Mouse (Mus musculus) hindbrain, embryonic 13.5 days (tissue): ENCODE data around the gene Oxct1. TPM values are rescaled to one million over a fixed set of nuclear protein-coding genes. Genes with fewer than 3 reads are reported as not detected.
A peak's percentile ranks its signal among the peaks of the same experiment; 100 is the strongest.

Source experiments
- ATAC-seq: fragments of 200-750 bp; cut with Nextera tagmentation; 2 replicates; pipeline ENCODE4 v1.8.0; 2017; ENCODE audit warnings: moderate TSS enrichment; ENCODE audit not compliant: low FRiP score
- H3K27ac ChIP-seq: fragments of 300-500 bp; sonication (generic); 2 replicates; pipeline ENCODE4 v1.5.1; 2015; ENCODE audit warnings: inconsistent platforms, mild to moderate bottlenecking, moderate library complexity
- H3K27me3 ChIP-seq: fragments of 300-500 bp; sonication (generic); 2 replicates; pipeline ENCODE4 v1.6.1; 2015; ENCODE audit warnings: mild to moderate bottlenecking, inconsistent platforms
- H3K36me3 ChIP-seq: fragments of 300-500 bp; sonication (generic); 2 replicates; pipeline ENCODE4 v1.6.1; 2015; ENCODE audit warnings: mild to moderate bottlenecking, inconsistent platforms
- H3K4me1 ChIP-seq: fragments of 300-500 bp; sonication (generic); replicated peaks from 2 replicates; pipeline ENCODE4 v1.6.1; 2015; ENCODE audit warnings: inconsistent platforms
- H3K4me2 ChIP-seq: fragments of 300-500 bp; sonication (generic); 2 replicates; pipeline ENCODE4 v1.6.1; 2015; ENCODE audit warnings: inconsistent platforms, mild to moderate bottlenecking, moderate library complexity
- H3K4me3 ChIP-seq: fragments of 300-500 bp; sonication (generic); 2 replicates; pipeline ENCODE4 v1.5.1; 2015; ENCODE audit warnings: mild to moderate bottlenecking, inconsistent platforms
- H3K9ac ChIP-seq: fragments of 300-500 bp; sonication (generic); 2 replicates; pipeline ENCODE4 v1.6.1; 2015; ENCODE audit warnings: mild to moderate bottlenecking, inconsistent platforms
- H3K9me3 ChIP-seq: fragments of 300-500 bp; sonication (generic); 2 replicates; pipeline ENCODE4 v1.6.1; 2016; ENCODE audit warnings: inconsistent platforms
- WGBS: fragments of 180-500 bp; shearing (Covaris S2); methylation state at CpG from one replicate; pipeline ENCODE4 v1.1.7; 2015; 5-methylcytosine and 5-hydroxymethylcytosine counted together
- polyA plus RNA-seq: library from polyadenylated mRNA; unstranded; fragments of >200 nt; fragmentation: Nextera tagmentation; extraction: Ambion mirVana; gene quantifications from 2 replicates; pipeline ENCODE4 v1.2.1, GENCODE M21; 2015

Gene Oxct1
- polyA plus RNA-seq = 256 and 258 TPM in 2 replicates

DNA sequence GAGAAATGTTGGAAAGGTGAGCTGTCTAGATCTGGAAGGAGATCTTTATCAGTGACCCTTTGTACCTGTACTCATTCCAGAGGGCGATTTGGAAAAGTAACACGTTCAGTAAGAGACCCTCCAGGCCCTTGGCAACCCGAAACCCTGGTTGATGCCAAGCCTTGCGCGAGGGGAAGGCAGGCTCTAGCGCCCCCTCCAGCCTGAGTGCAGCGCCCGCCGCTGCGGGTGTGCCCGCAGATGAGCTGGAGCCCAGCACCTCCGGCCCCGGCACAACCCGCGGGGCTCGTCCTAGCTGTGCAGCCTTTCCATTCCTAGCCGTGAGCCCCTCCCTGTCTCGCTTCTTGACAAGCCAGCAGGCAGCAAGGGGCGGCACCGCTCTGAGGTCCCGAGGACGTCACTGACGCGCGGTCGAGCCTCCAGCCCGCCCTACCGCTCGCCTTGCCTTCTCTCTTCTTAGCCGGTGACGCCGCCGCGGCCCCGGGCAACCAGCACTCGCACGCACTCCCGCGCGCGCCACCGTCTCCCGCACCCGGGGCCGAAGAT is at the start of gene Oxct1:
TSS of gene Oxct1 (plus strand) at position 153 of the 543 bp plus-strand sequence.
- peak within 1 kb of the TSS; percentile 64 for H3K4me2 ChIP-seq
- H3K9ac ChIP-seq = peak within 1 kb of the TSS; percentile 89
- no peaks in the 10 kb centered on the region for H3K36me3 ChIP-seq
- WGBS = under 1% methylated on average over 45 of the region's 45 CpGs
- ATAC-seq = peak; percentile 97
- H3K4me3 ChIP-seq = peak within 1 kb of the TSS; percentile 87
- peak within 1 kb of the TSS; percentile 97 for H3K27ac ChIP-seq
- no peaks in the 10 kb centered on the region for H3K9me3 ChIP-seq
- peaks cover 21% of the 10 kb centered on the region for H3K4me1 ChIP-seq
- H3K27me3 ChIP-seq = no peaks in the 10 kb centered on the region

DNA sequence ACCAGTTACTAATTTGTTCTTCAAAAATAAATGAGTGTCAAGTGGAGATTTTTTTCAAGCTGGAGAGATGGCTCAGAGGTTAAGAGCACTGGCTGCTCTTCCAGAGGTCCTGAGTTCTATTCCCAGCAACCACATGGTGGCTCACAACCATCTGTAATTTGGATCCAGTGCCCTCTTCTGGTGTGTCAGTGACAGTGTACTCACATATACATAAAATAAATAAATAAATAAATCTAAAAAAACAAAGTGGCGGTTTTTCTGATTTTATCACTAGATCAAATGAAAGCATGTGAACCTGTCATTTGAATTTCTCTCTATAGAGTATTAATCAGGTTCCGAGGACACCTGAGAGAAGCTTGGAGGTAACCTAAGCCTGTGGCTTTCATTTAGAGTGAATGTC is 47.9 kb upstream of the Oxct1 start:
- peak; percentile 31; the same call in 1 of the 2 replicates for ATAC-seq
- no peak overlapping the region for H3K9ac ChIP-seq
- peak overlapping the region; percentile 67; the same call in 1 of the 2 replicates for H3K4me2 ChIP-seq
- H3K36me3 ChIP-seq = peaks cover 9% of the 10 kb centered on the region
- no peak overlapping the region for H3K4me3 ChIP-seq
- 88% methylated on average over 2 of the region's 2 CpGs for WGBS
- H3K27ac ChIP-seq = no peak overlapping the region
- no peaks in the 10 kb centered on the region for H3K9me3 ChIP-seq
- peaks cover 7% of the 10 kb centered on the region for H3K4me1 ChIP-seq
- no peaks in the 10 kb centered on the region for H3K27me3 ChIP-seq

GRCm38 (mm10) chr15:3979061-3979848 is 46.9 kb upstream of the Oxct1 start, which contains the start of gene Fbxo4:
TSS of gene Fbxo4 (minus strand) at chr15:3979573.
- Histone ChIP-seq H3K4me2 (peak within 1 kb of the TSS; percentile 67), H3K9me3 (no peaks in the 10 kb centered on the region), H3K4me3 (peak within 1 kb of the TSS; percentile 64), H3K27me3 (no peaks in the 10 kb centered on the region), H3K9ac (peak within 1 kb of the TSS; percentile 94), H3K4me1 (peaks cover 7% of the 10 kb centered on the region), H3K36me3 (peaks cover 9% of the 10 kb centered on the region), H3K27ac (peak within 1 kb of the TSS; percentile 97)
- 2% methylated on average over 57 of the region's 61 CpGs for WGBS
- ATAC-seq = peak; percentile 96

GRCm38 (mm10) chr15:3979871-3980270 is 46.3 kb upstream of the Oxct1 start:
- H3K4me2 ChIP-seq = peak overlapping the region; percentile 67
- H3K27ac ChIP-seq = peak overlapping the region; percentile 97
- peaks cover 7% of the 10 kb centered on the region for H3K4me1 ChIP-seq
- H3K4me3 ChIP-seq = peak overlapping the region; percentile 64
- WGBS = 92% methylated on average over 3 of the region's 3 CpGs
- ATAC-seq = no peak
- no peaks in the 10 kb centered on the region for H3K9me3 ChIP-seq
- H3K27me3 ChIP-seq = no peaks in the 10 kb centered on the region
- peak overlapping the region; percentile 94 for H3K9ac ChIP-seq
- peaks cover 11% of the 10 kb centered on the region for H3K36me3 ChIP-seq

GRCm38 (mm10) chr15:3982732-3983131 is 43.5 kb upstream of the Oxct1 start:
- Histone ChIP-seq H3K4me1 (peaks cover 7% of the 10 kb centered on the region), H3K4me2 (no peak overlapping the region), H3K4me3 (no peak overlapping the region), H3K27ac (no peak overlapping the region), H3K9ac (no peak overlapping the region), H3K27me3 (no peaks in the 10 kb centered on the region), H3K9me3 (no peaks in the 10 kb centered on the region), H3K36me3 (peaks cover 29% of the 10 kb centered on the region)
- WGBS = 96% methylated on average over 5 of the region's 5 CpGs
- ATAC-seq = no peak

DNA sequence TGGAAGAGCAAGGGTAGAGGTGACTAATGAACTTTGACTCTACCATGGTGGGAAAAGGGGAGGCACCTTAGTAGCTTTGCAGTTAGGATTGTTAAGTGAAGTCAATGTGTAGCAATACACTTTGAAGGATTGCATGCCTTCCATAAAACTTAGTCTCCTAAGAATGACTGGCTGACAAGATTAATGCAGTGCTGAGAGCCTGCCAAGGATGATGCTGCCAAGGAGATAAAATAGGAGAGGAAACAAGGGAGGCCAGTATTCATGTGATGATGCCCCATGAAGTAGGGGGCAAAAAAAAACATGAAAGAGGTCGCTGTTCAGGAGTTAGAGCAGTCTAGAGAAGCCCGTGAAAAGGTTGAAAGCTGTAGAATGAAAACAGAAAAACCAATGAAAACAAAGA is 41.3 kb upstream of the Oxct1 start:
- ATAC-seq = no peak

DNA sequence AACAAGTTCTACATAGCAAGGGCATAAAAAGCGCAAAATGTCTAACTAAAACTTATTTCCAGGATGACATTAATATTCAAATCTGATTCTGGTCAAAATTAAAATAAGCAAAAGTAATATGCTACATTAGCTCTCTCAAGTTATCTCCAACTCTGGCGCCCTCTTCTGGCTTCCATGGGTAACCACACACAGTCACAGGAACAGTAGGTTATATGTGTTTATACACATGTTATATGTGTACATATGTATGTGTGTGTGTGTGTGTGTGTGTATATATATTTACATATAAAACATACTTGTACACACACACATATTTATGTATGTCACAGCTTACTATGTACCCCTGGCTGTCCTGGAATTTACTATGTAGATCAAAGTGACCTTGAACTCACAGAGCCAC is 38.2 kb upstream of the Oxct1 start:
- WGBS = 63% methylated on average over 2 of the region's 2 CpGs
- H3K36me3 ChIP-seq = peaks cover 57% of the 10 kb centered on the region
- H3K4me3 ChIP-seq = no peak overlapping the region
- no peaks in the 10 kb centered on the region for H3K4me1 ChIP-seq
- H3K9ac ChIP-seq = no peak overlapping the region
- H3K27ac ChIP-seq = no peak overlapping the region
- no peaks in the 10 kb centered on the region for H3K27me3 ChIP-seq
- no peak overlapping the region for H3K4me2 ChIP-seq
- H3K9me3 ChIP-seq = no peaks in the 10 kb centered on the region
- ATAC-seq = no peak

More for the DNA sequence above, 41.3 kb upstream of the Oxct1 start:
- H3K9ac ChIP-seq = no peak overlapping the region
- no peak overlapping the region for H3K27ac ChIP-seq
- H3K4me3 ChIP-seq = no peak overlapping the region
- H3K9me3 ChIP-seq = no peaks in the 10 kb centered on the region
- peaks cover 44% of the 10 kb centered on the region for H3K36me3 ChIP-seq
- H3K4me1 ChIP-seq = peaks cover 2% of the 10 kb centered on the region
- 83% methylated on average over 2 of the region's 2 CpGs for WGBS
- H3K4me2 ChIP-seq = no peak overlapping the region
- no peaks in the 10 kb centered on the region for H3K27me3 ChIP-seq

DNA sequence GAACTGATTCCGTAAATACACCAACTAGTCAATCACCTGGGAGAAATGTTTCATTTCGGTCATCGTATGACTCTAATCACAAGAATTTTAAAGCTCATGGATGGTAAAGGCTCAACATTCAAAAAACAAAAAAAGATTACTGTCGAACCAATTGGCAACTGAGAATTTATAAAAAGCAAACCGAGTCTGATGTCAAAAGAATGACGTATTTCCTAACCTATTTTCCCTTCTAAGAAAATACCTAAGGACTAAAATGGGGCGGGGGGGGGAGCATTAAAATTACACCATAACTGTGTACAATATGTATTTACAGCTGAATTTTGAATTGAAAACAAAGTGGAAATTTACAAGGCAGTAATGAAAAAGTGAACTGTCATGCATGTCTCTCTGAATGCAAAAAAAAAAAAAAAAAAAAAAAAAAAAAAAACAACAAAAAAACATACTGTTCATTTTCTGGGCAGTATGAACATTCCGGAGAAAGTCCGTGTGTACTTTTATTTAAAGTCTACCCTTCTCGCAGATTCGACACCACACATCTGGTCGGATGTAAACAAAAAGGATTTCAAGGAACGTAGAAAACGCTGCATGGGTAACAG is 31.2 kb upstream of the Oxct1 start:
- peak overlapping the region; percentile 92 for H3K27ac ChIP-seq
- peak overlapping the region; percentile 84 for H3K9ac ChIP-seq
- H3K9me3 ChIP-seq = no peaks in the 10 kb centered on the region
- ATAC-seq = no peak
- H3K4me1 ChIP-seq = peaks cover 14% of the 10 kb centered on the region
- WGBS = 29% methylated on average over 14 of the region's 14 CpGs
- H3K4me2 ChIP-seq = peak overlapping the region; percentile 72
- H3K27me3 ChIP-seq = no peaks in the 10 kb centered on the region
- peak overlapping the region; percentile 79 for H3K4me3 ChIP-seq
- H3K36me3 ChIP-seq = peaks cover 21% of the 10 kb centered on the region

- peak within 1 kb of the TSS; percentile 79 for H3K4me3 ChIP-seq
- H3K4me1 ChIP-seq = peaks cover 14% of the 10 kb centered on the region
- peak within 1 kb of the TSS; percentile 84 for H3K9ac ChIP-seq
- H3K36me3 ChIP-seq = peaks cover 14% of the 10 kb centered on the region
- no peaks in the 10 kb centered on the region for H3K9me3 ChIP-seq
- H3K27ac ChIP-seq = peak within 1 kb of the TSS; percentile 92
- peak within 1 kb of the TSS; percentile 72 for H3K4me2 ChIP-seq
- under 1% methylated on average over 57 of the region's 61 CpGs for WGBS
- no peaks in the 10 kb centered on the region for H3K27me3 ChIP-seq
- ATAC-seq = peak; percentile 100
Measured at GRCm38 (mm10) chr15:3995448-3996266, 30.5 kb upstream of the Oxct1 start, which contains the start of gene AW549877. TSS of gene AW549877 (minus strand) at chr15:3995744.

DNA sequence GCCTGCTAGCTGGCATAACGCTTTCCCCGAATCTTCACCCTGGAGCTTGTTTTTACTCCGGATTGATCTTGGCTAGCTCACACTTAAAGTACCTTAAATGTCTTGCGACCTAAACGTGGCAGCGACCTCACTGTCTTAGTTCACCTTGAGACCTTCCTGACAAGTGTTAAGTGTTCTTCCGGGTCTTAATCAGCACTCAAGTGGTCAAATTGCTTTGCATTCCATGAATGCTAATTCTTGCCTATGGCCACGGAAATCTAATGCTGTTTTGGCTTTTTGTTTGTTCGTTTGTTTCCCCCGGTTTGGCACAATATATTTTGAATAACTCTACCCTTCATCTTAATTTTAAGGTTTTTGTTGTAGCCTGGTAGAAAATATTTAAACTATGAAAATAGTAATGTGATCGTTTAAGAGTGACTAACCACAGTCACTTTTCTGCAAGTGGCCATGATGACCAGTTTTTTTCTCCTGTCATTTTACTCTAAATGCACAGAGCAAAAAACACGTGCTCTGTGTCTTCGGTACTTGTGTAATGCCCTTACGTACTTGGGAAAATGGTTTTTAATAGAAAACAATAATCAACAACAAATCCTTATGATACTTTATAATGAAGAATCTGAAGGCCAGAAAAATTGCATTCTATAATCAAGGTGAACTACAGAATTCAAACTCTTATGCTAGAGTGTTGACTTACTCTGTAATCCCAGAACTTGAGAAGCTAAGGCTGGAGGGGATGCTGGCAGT is 29.7 kb upstream of the Oxct1 start:
- peak overlapping the region; percentile 92 for H3K27ac ChIP-seq
- peak overlapping the region; percentile 79 for H3K4me3 ChIP-seq
- H3K9ac ChIP-seq = peak overlapping the region; percentile 72
- ATAC-seq = no peak
- peaks cover 14% of the 10 kb centered on the region for H3K4me1 ChIP-seq
- H3K4me2 ChIP-seq = peak overlapping the region; percentile 72
- no peaks in the 10 kb centered on the region for H3K9me3 ChIP-seq
- H3K27me3 ChIP-seq = no peaks in the 10 kb centered on the region
- peaks cover 7% of the 10 kb centered on the region for H3K36me3 ChIP-seq
- WGBS = 23% methylated on average over 14 of the region's 14 CpGs

- no peak for ATAC-seq
- Histone ChIP-seq H3K27ac (no peak overlapping the region), H3K36me3 (no peaks in the 10 kb centered on the region), H3K9ac (no peak overlapping the region), H3K4me2 (no peak overlapping the region), H3K4me3 (no peak overlapping the region), H3K4me1 (peaks cover 9% of the 10 kb centered on the region), H3K27me3 (no peaks in the 10 kb centered on the region), H3K9me3 (no peaks in the 10 kb centered on the region)
- WGBS = 84% methylated on average over 2 of the region's 2 CpGs
Measured at GRCm38 (mm10) chr15:3999144-3999543, 27.0 kb upstream of the Oxct1 start.
